22 mouse cellular contexts compared by ENCODE assay signal in the genomic region with DNA sequence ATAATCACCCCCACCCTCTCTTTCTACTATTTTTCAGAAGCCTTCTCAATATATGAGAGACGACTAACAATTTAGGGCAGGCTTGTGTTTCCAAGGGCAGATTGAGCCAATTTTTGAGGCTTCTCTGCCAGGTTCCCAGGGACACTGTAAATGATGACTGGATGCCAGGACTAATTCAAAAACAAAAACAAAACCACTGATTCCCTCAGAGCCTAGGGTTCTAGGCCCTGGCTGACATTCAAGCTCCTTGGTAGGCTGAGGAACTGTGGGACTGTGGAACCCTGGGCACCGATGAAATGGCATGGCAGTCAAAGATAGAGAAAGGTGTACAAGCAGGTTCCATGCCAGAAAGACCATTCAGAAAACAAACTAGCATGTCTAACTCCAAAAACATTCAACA. TPM values are rescaled to one million over a fixed set of nuclear protein-coding genes. Genes with fewer than 3 reads are reported as not detected.
DNase-seq lines count a peak whose midpoint lies in the region; ATAC-seq lines count a peak whose summit lies in the region.
"Had no signal": no experiment of that assay in that cellular context is flagged by ENCODE, and none has a peak within 500 bp of the region (broad histone marks: within the 10 kb centered on the region; RNA-seq: fewer than 3 reads in every experiment).

No protein-coding gene starts in this region.

- H3K9me3 ChIP-seq in neural tube, embryonic 15.5 days (replicated peaks), result no peaks in the 10 kb centered on the region
- no peaks in the 10 kb centered on the region for H3K9me3 ChIP-seq in intestine, embryonic 16.5 days (ENCODE audit: control insufficient read depth, low read length)
- H3K9me3 ChIP-seq: limb, embryonic 15.5 days; midbrain, embryonic 10.5 days had no signal

- 83% methylated on average over 2 of the region's 2 CpGs for WGBS in neural tube, embryonic 15.5 days
- 90% methylated on average over 2 of the region's 2 CpGs for whole genome bisulfite sequencing in intestine, embryonic 16.5 days

- 0 out of 2 replicates have a peak overlapping the region, but pooled peaks have one; percentile 45 for H3K27ac ChIP-seq in neural tube, embryonic 15.5 days (replicated peaks)
- H3K27ac ChIP-seq in intestine, embryonic 16.5 days (ENCODE audit: low read length), result no peak overlapping the region
- H3K27ac ChIP-seq: hindbrain, postnatal 0 days; layer of hippocampus, adult 2 months; limb, embryonic 15.5 days; macrophage; midbrain, embryonic 10.5 days had no signal

- no peak overlapping the region for H3K9ac ChIP-seq in neural tube, embryonic 15.5 days (replicated peaks)
- H3K9ac ChIP-seq in intestine, embryonic 16.5 days (ENCODE audit: low read depth, low read length), result no peak overlapping the region
- H3K9ac ChIP-seq: limb, embryonic 15.5 days had no signal

- DNase-seq in adrenal gland, postnatal 10 days, result peak; percentile 48
- no peak for DNase-seq in adrenal gland, postnatal 36 days
- DNase-seq in neural tube, embryonic 10.5 days (ENCODE audit: extremely low spot score, low spot score), result no peak
- DNase-seq in cerebellum, adult 9-11 months, result peak; percentile 73
- DNase-seq in right cerebral cortex, postnatal 14 days, result no peak
- DNase-seq: heart, postnatal 10 days; kidney, postnatal 25 days; spleen, adult 18-20 months; thymus, postnatal 14 days had no signal

- ATAC-seq in neural tube, embryonic 15.5 days (ENCODE audit: low FRiP score), result no peak
- no peak for ATAC-seq in megakaryocyte-erythroid progenitor cell, adult 5-6 weeks (replicated peaks; ENCODE audit: low FRiP score, low TSS enrichment, poor library complexity, severe bottlenecking)
- no peak for ATAC-seq in intestine, embryonic 16.5 days
- ATAC-seq: forebrain, embryonic 14.5 days; hindbrain, postnatal 0 days; intestine, postnatal 0 days; midbrain, embryonic 16.5 days had no signal

- H3K4me1 ChIP-seq in neural tube, embryonic 15.5 days, result peaks cover 8% of the 10 kb centered on the region
- peaks cover 10% of the 10 kb centered on the region for H3K4me1 ChIP-seq in intestine, embryonic 16.5 days (ENCODE audit: control insufficient read depth, insufficient read depth, low read length)

- H3K36me3 ChIP-seq in neural tube, embryonic 15.5 days, result no peaks in the 10 kb centered on the region
- H3K36me3 ChIP-seq in intestine, embryonic 16.5 days (ENCODE audit: control insufficient read depth, insufficient read depth, low read length), result no peaks in the 10 kb centered on the region

- H3K4me3 ChIP-seq in neural tube, embryonic 15.5 days (replicated peaks), result no peak overlapping the region
- H3K4me3 ChIP-seq in intestine, embryonic 16.5 days (ENCODE audit: low read length), result no peak overlapping the region
- H3K4me3 ChIP-seq: layer of hippocampus, adult 2 months; limb, embryonic 15.5 days; midbrain, embryonic 10.5 days; myocyte had no signal

- no peak overlapping the region for H3K4me2 ChIP-seq in neural tube, embryonic 15.5 days
- H3K4me2 ChIP-seq in intestine, embryonic 16.5 days (ENCODE audit: low read depth, low read length), result no peak overlapping the region
- H3K4me2 ChIP-seq: heart, embryonic 11.5 days; limb, embryonic 15.5 days had no signal

- H3K27me3 ChIP-seq in neural tube, embryonic 15.5 days (replicated peaks), result no peaks in the 10 kb centered on the region
- H3K27me3 ChIP-seq in intestine, embryonic 16.5 days (replicated peaks; ENCODE audit: control insufficient read depth, insufficient read depth, low read length), result no peaks in the 10 kb centered on the region
- H3K27me3 ChIP-seq: limb, embryonic 15.5 days had no signal

RNA-seq across cellular contexts. Expression of a gene that starts 31.3 kb away (rescaled TPM):
- total RNA-seq in adrenal gland, postnatal 10 days (2021), result 10 to 100 TPM; 80.6 to 98.0 TPM
- 100 to 1,000 TPM in 1 of 2 experiments, 10 to 100 TPM in 1; 90.3 to 112 TPM for total RNA-seq in adrenal gland, postnatal 36 days (2021)
- 73.9 and 84.4 TPM in 2 replicates for polyA plus RNA-seq in neural tube, embryonic 15.5 days (2015; fragmentation: Nextera tagmentation; extraction: Ambion mirVana)
- 167 and 178 TPM in 2 replicates for total RNA-seq in megakaryocyte-erythroid progenitor cell, adult 5-6 weeks (2014; fragmentation: Nextera tagmentation)
- total RNA-seq in megakaryocyte-erythroid progenitor cell, adult 5-6 weeks (2017), result 26.7 and 26.8 TPM in 2 replicates
- 35.1 and 56.8 TPM in 2 replicates for polyA plus RNA-seq in intestine, embryonic 16.5 days (2015; fragmentation: Nextera tagmentation; extraction: Ambion mirVana)

Comparison
In these comparisons a context has a peak if more than half of its experiments do, and no peak if none do; other contexts are left out.
1. DNase-seq: peak in adrenal gland, postnatal 10 days (single experiment) and cerebellum, adult 9-11 months (single experiment); none in adrenal gland, postnatal 36 days (0 of 2), neural tube, embryonic 10.5 days (single experiment) and right cerebral cortex, postnatal 14 days (single experiment).